Comparison of ENCODE assay signal across 12 mouse cellular contexts in genomic region chr7:99711166-99711565, GRCm38 (mm10). TPM values are rescaled to one million over a fixed set of nuclear protein-coding genes. Genes with fewer than 3 reads are reported as not detected.
DNase-seq lines count a peak whose midpoint lies in the region; ATAC-seq lines count a peak whose summit lies in the region.
"Had no signal": no experiment of that assay in that cellular context is flagged by ENCODE, and none has a peak within 500 bp of the region (broad histone marks: within the 10 kb centered on the region; RNA-seq: fewer than 3 reads in every experiment).

Slco2b1 (minus strand) TSS chr7:99711340.

- ATAC-seq in liver, embryonic 12.5 days: no peak
- ATAC-seq in forebrain, embryonic 11.5 days (replicated peaks; ENCODE audit: low FRiP score): no peak
- ATAC-seq: hindbrain, postnatal 0 days had no signal

- H3K27me3 ChIP-seq in liver, embryonic 12.5 days (replicated peaks): peaks cover 23% of the 10 kb centered on the region
- no peaks in the 10 kb centered on the region for H3K27me3 ChIP-seq in forebrain, embryonic 11.5 days (ENCODE audit: control insufficient read depth, insufficient read depth, low read length)
- H3K27me3 ChIP-seq: midbrain, embryonic 12.5 days; neural tube, embryonic 13.5 days had no signal

- 66% methylated on average over 8 of the region's 8 CpGs for WGBS in large intestine, adult 2 months
- 22% methylated on average over 8 of the region's 8 CpGs for WGBS in liver, embryonic 12.5 days (ENCODE audit: insufficient replicate concordance)
- 83% methylated on average over 8 of the region's 8 CpGs for WGBS in forebrain, embryonic 11.5 days

- no peaks in the 10 kb centered on the region for H3K36me3 ChIP-seq in liver, embryonic 12.5 days
- H3K36me3 ChIP-seq in forebrain, embryonic 11.5 days (ENCODE audit: control insufficient read depth, insufficient read depth, low read length): no peaks in the 10 kb centered on the region
- H3K36me3 ChIP-seq: midbrain, embryonic 12.5 days; neural tube, embryonic 13.5 days had no signal

- no peak within 1 kb of the TSS for H3K4me2 ChIP-seq in liver, embryonic 12.5 days
- no peak within 1 kb of the TSS for H3K4me2 ChIP-seq in forebrain, embryonic 11.5 days (ENCODE audit: low read depth, low read length, severe bottlenecking)
- H3K4me2 ChIP-seq: liver, embryonic 11.5 days; midbrain, embryonic 12.5 days; neural tube, embryonic 13.5 days had no signal

- DNase-seq in kidney, postnatal 10 days: peak; percentile 51
- DNase-seq in kidney, adult 18-20 months: no peak
- peak; percentile 9 for DNase-seq in 3T3-L1 (ENCODE audit: low read depth, low spot score)
- no peak for DNase-seq in adrenal gland, adult 2 months
- DNase-seq in large intestine, adult 2 months (ENCODE audit: low read depth, low spot score): no peak
- DNase-seq in spleen, adult 18-20 months: no peak
- no peak for DNase-seq in forebrain, embryonic 11.5 days (ENCODE audit: low spot score)

- H3K9ac ChIP-seq in liver, embryonic 12.5 days: no peak within 1 kb of the TSS
- H3K9ac ChIP-seq in forebrain, embryonic 11.5 days (ENCODE audit: low read length): no peak within 1 kb of the TSS
- H3K9ac ChIP-seq: midbrain, embryonic 12.5 days; neural tube, embryonic 13.5 days had no signal

- no peaks in the 10 kb centered on the region for H3K9me3 ChIP-seq in liver, embryonic 12.5 days (replicated peaks)
- H3K9me3 ChIP-seq in forebrain, embryonic 11.5 days (ENCODE audit: control insufficient read depth, low read length): no peaks in the 10 kb centered on the region
- H3K9me3 ChIP-seq: midbrain, embryonic 12.5 days; neural tube, embryonic 13.5 days had no signal

- H3K4me3 ChIP-seq in liver, embryonic 12.5 days: no peak within 1 kb of the TSS
- no peak within 1 kb of the TSS for H3K4me3 ChIP-seq in forebrain, embryonic 11.5 days (ENCODE audit: low read depth, low read length)
- H3K4me3 ChIP-seq: midbrain, embryonic 12.5 days; neural tube, embryonic 13.5 days had no signal

- H3K27ac ChIP-seq in liver, embryonic 12.5 days: no peak within 1 kb of the TSS
- no peak within 1 kb of the TSS for H3K27ac ChIP-seq in forebrain, embryonic 11.5 days (ENCODE audit: low read depth, low read length)
- H3K27ac ChIP-seq: hindbrain, postnatal 0 days; midbrain, embryonic 12.5 days; neural tube, embryonic 13.5 days had no signal

- peaks cover 3% of the 10 kb centered on the region; the same call in 1 of the 2 replicates for H3K4me1 ChIP-seq in liver, embryonic 12.5 days
- no peaks in the 10 kb centered on the region for H3K4me1 ChIP-seq in forebrain, embryonic 11.5 days (replicated peaks; ENCODE audit: control insufficient read depth, insufficient read depth, low read length)
- H3K4me1 ChIP-seq: midbrain, embryonic 12.5 days; neural tube, embryonic 13.5 days had no signal

RNA-seq across cellular contexts. Expression of gene Slco2b1, which starts in this region (rescaled TPM):
- 10 to 100 TPM; 22.9 to 23.0 TPM for total RNA-seq in adrenal gland, adult 2 months (2021)
- 34.6 and 49.7 TPM in 2 replicates for polyA plus RNA-seq in adrenal gland, adult 2 months (2012; rRNA removed)
- polyA plus RNA-seq in large intestine, adult 2 months (2012; rRNA removed): 25.2 and 43.8 TPM in 2 replicates
- 0.29 and 0.45 TPM in 2 replicates for polyA plus RNA-seq in liver, embryonic 12.5 days (2016; fragmentation: Nextera tagmentation; extraction: Ambion mirVana)
- polyA plus RNA-seq in forebrain, embryonic 11.5 days (2014; fragmentation: Nextera tagmentation; extraction: Ambion mirVana): 2.2 and 2.4 TPM in 2 replicates

Comparison
In these comparisons a context has a peak if more than half of its experiments do, and no peak if none do; other contexts are left out.
1. DNase-seq: peak in kidney, postnatal 10 days (single experiment) and 3T3-L1 (single experiment); none in kidney, adult 18-20 months (single experiment), adrenal gland, adult 2 months (single experiment), large intestine, adult 2 months (single experiment), spleen, adult 18-20 months (0 of 2) and forebrain, embryonic 11.5 days (single experiment).